Mouse (Mus musculus): ENCODE results near the gene Knl1.
"Not testable (repeated sequence)": the region's sequence is repeated elsewhere in the genome, so short reads cannot be mapped to it uniquely, and the experiment has no call there.

Gene Knl1

GRCm38 (mm10) chr2:119046649-119047611 lies at the start of gene Knl1:
TSS of gene Knl1 (plus strand) at chr2:119047119.
- peak; percentile 94 for DNase-seq

GRCm38 (mm10) chr2:118998115-118998866 lies 48.6 kb upstream of the Knl1 start:
- no peak for DNase-seq

GRCm38 (mm10) chr2:118999025-118999639 lies 47.8 kb upstream of the Knl1 start:
- DNase-seq = no peak

GRCm38 (mm10) chr2:119006886-119007285 lies 40.0 kb upstream of the Knl1 start:
- no peak for DNase-seq

- DNase-seq = no peak
Measured at GRCm38 (mm10) chr2:119009376-119009775, 37.5 kb upstream of the Knl1 start.

- peak; percentile 22 for DNase-seq
Measured at GRCm38 (mm10) chr2:119014989-119015388, 31.9 kb upstream of the Knl1 start.

GRCm38 (mm10) chr2:119015604-119016180 lies 31.2 kb upstream of the Knl1 start:
- DNase-seq = peak; percentile 21

GRCm38 (mm10) chr2:119016312-119016711 lies 30.6 kb upstream of the Knl1 start:
- not testable (repeated sequence) for DNase-seq

GRCm38 (mm10) chr2:119017647-119018046 lies 29.3 kb upstream of the Knl1 start:
- DNase-seq = no peak

GRCm38 (mm10) chr2:119018391-119019122 lies 28.4 kb upstream of the Knl1 start:
- no peak for DNase-seq

- DNase-seq = peak; percentile 38
Measured at GRCm38 (mm10) chr2:119019131-119019530, 27.8 kb upstream of the Knl1 start.

GRCm38 (mm10) chr2:119019538-119019937 lies 27.4 kb upstream of the Knl1 start:
- DNase-seq = no peak

GRCm38 (mm10) chr2:119023154-119023660 lies 23.7 kb upstream of the Knl1 start:
- no peak for DNase-seq

GRCm38 (mm10) chr2:119024536-119025238 lies 22.2 kb upstream of the Knl1 start:
- DNase-seq = peak; percentile 26

- no peak for DNase-seq
Measured at GRCm38 (mm10) chr2:119025239-119025616, 21.7 kb upstream of the Knl1 start.

GRCm38 (mm10) chr2:119026951-119027350 lies 20.0 kb upstream of the Knl1 start:
- DNase-seq = no peak

- peak; percentile 93 for DNase-seq
Measured at GRCm38 (mm10) chr2:119028941-119029551, 17.9 kb upstream of the Knl1 start, which contains the start of gene Ccdc32. TSS of gene Ccdc32 (minus strand) at chr2:119029393.

- no peak for DNase-seq
Measured at GRCm38 (mm10) chr2:119032191-119032590, 14.7 kb upstream of the Knl1 start.

- peak; percentile 93 for DNase-seq
Measured at GRCm38 (mm10) chr2:119034656-119035396, 12.1 kb upstream of the Knl1 start, which contains the start of gene Rpusd2. TSS of gene Rpusd2 (plus strand) at chr2:119034790.

GRCm38 (mm10) chr2:119035397-119035745 lies 11.5 kb upstream of the Knl1 start:
- no peak for DNase-seq
